Mouse (Mus musculus) lung, adult 2 months (tissue): ENCODE measurements around the gene Gm10840.
A peak's percentile ranks its signal among the peaks of the same experiment; 100 is the strongest.

ENCODE experiments used
- CTCF ChIP-seq: fragments of 200-500 bp; IDR thresholded peaks from 2 replicates; pipeline ENCODE4 v1.5.1; 2011; ENCODE audit warnings: mild to moderate bottlenecking, low read length, control low read depth; ENCODE audit not compliant: insufficient read depth
- POLR2A ChIP-seq: fragments of 200-500 bp; IDR thresholded peaks from 2 replicates; pipeline ENCODE4 v1.6.1; 2011; ENCODE audit warnings: low read depth, mild to moderate bottlenecking, control low read depth, low read length, borderline replicate concordance; ENCODE audit errors: extremely low read depth

DNA sequence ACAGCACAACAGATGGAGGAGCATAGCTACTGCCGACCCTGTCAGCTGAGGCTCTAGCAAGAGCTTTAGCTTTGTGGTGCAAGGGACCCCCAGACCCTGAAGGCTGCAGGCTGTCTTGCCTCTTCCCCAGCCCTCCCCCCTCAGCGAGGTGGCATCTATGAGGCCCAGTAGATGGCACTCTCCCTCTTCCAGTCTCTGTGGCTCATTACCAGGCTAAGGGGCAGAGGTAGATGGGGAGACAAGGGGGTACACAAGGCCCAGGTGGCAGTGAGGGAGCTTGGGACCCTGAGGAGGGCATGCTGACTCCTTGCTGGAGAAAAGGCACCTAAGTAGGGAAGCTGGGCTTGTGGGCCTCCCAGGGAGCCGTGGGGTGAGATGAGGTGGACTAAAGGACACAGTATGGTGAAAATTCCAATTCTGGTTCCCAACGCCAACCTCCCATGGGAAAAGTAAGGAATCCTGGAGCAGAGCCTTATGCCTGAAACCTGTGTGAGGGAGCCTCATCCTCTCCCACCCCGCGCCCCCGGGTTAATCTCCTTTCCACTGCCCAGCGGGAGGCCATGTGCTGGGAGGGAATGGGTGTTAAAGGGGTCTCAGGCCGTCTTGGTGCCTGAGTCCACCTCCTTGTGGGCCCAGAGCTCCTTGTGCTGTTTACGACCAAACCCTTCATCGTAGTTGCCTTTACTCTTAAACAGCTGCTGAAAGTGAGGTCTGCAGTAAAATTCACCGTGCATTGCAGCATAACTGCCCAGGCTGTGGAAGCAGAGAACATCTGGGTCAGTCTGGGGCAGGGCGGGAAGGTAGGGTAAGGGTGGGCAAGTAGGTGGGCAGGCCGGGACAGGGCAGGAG, 2.3 kb upstream of the Gm10840 start:
- TF ChIP-seq CTCF = peak; percentile 57
- TF ChIP-seq POLR2A = peak; percentile 24; the same call in 1 of the 2 replicates
